Mouse (Mus musculus) T-helper 17 cell (primary cell): Measurements from ENCODE around the gene Tbpl1.

ENCODE experiments used
- in situ Hi-C, 2 experiments: fragments of 300-600 bp; cut with MboI, MseI; formaldehyde crosslinking; loops; 1 replicate in 1 of 2; 2 replicates in 1 of 2; pipeline ENCODE4 v1.15.1; 2025; ENCODE audit warnings: high pct_unique_total_duplicates in 2 of 2

Gene Tbpl1

GRCm38 (mm10) chr10:22731272-22732093 lies at the start of gene Tbpl1:
TSS of gene Tbpl1 (minus strand) at chr10:22731938.
- in situ Hi-C loops: loop anchor here in 1 of 2 experiments (5.0 kb wide), 1 partner anchor 1036 kb away; no protein-coding TSS in a partner anchor

- in situ Hi-C loops: no loop called here
Measured at GRCm38 (mm10) chr10:22781466-22781865, 49.7 kb upstream of the Tbpl1 start.

- in situ Hi-C loops: loop anchor here in 1 of 2 experiments (10.0 kb wide), 1 partner anchor 307 kb away; no protein-coding TSS in a partner anchor
Measured at GRCm38 (mm10) chr10:22777939-22778338, 46.2 kb upstream of the Tbpl1 start.

- in situ Hi-C loops: loop anchor here in 1 of 2 experiments (10.0 kb wide), 1 partner anchor 309 kb away; no protein-coding TSS in a partner anchor
Measured at GRCm38 (mm10) chr10:22776007-22776698, 44.4 kb upstream of the Tbpl1 start.

GRCm38 (mm10) chr10:22775456-22775855 lies 43.7 kb upstream of the Tbpl1 start:
- in situ Hi-C loops: loop anchor here in 1 of 2 experiments (10.0 kb wide), 1 partner anchor 309 kb away; no protein-coding TSS in a partner anchor

- in situ Hi-C loops: loop anchor here in 1 of 2 experiments (10.0 kb wide), 1 partner anchor 310 kb away; no protein-coding TSS in a partner anchor
Measured at GRCm38 (mm10) chr10:22774626-22775025, 42.9 kb upstream of the Tbpl1 start.

- in situ Hi-C loops: no loop called here
Measured at GRCm38 (mm10) chr10:22754240-22754639, 22.5 kb upstream of the Tbpl1 start.

- in situ Hi-C loops: no loop called here
Measured at GRCm38 (mm10) chr10:22751175-22751682, 19.5 kb upstream of the Tbpl1 start.

GRCm38 (mm10) chr10:22746334-22747322 lies 14.9 kb upstream of the Tbpl1 start:
- in situ Hi-C loops: no loop called here

- in situ Hi-C loops: no loop called here
Measured at GRCm38 (mm10) chr10:22745922-22746321, 14.2 kb upstream of the Tbpl1 start.

- in situ Hi-C loops: loop anchor here in 1 of 2 experiments (5.0 kb wide), 1 partner anchor 1035 kb away; no protein-coding TSS in a partner anchor
Measured at GRCm38 (mm10) chr10:22732181-22732580, 443 bp upstream of the Tbpl1 start.

- in situ Hi-C loops: loop anchor here in 1 of 2 experiments (5.0 kb wide), 1 partner anchor 1036 kb away; no protein-coding TSS in a partner anchor
Measured at GRCm38 (mm10) chr10:22730992-22731271, 806 bp downstream of the Tbpl1 start.

GRCm38 (mm10) chr10:22730266-22730991 lies 1.3 kb downstream of the Tbpl1 start:
- in situ Hi-C loops: loop anchor here in 1 of 2 experiments (5.0 kb wide), 1 partner anchor 1037 kb away; no protein-coding TSS in a partner anchor

GRCm38 (mm10) chr10:22728257-22728656 lies 3.5 kb downstream of the Tbpl1 start:
- in situ Hi-C loops: loop anchor here (5.0 to 10.0 kb wide), 2 partner anchors 1057 to 1059 kb away; partner anchors contain the start of gene Rps12 (in 2 of the 2)

- in situ Hi-C loops: loop anchor here (5.0 to 10.0 kb wide), 2 partner anchors 1059 to 1061 kb away; partner anchors contain the start of gene Rps12 (in 2 of the 2)
Measured at GRCm38 (mm10) chr10:22726295-22726694, 5.4 kb downstream of the Tbpl1 start.

GRCm38 (mm10) chr10:22725166-22725565 lies 6.6 kb downstream of the Tbpl1 start:
- in situ Hi-C loops: loop anchor here (5.0 to 10.0 kb wide), 2 partner anchors 1060 to 1062 kb away; partner anchors contain the start of gene Rps12 (in 2 of the 2)

GRCm38 (mm10) chr10:22720781-22721529 lies 10.8 kb downstream of the Tbpl1 start:
- in situ Hi-C loops: loop anchor here (10.0 to 25.0 kb wide), 2 partner anchors 1064 to 1309 kb away; partner anchors contain the start of gene Rps12 (in 1 of the 2)

GRCm38 (mm10) chr10:22718475-22718874 lies 13.3 kb downstream of the Tbpl1 start:
- in situ Hi-C loops: loop anchor here in 1 of 2 experiments (5.0 to 25.0 kb wide), 3 partner anchors 66 to 1306 kb away; no protein-coding TSS in a partner anchor

- in situ Hi-C loops: loop anchor here in 1 of 2 experiments (10.0 to 25.0 kb wide), 2 partner anchors 1020 to 1302 kb away; no protein-coding TSS in a partner anchor
Measured at GRCm38 (mm10) chr10:22714520-22714919, 17.2 kb downstream of the Tbpl1 start.
